Mouse (Mus musculus): ENCODE measurements around the gene Iqcn. TPM values are rescaled to one million over a fixed set of nuclear protein-coding genes. Genes with fewer than 3 reads are reported as not detected.
A peak's percentile ranks its signal among the peaks of the same experiment; 100 is the strongest.

Iqcn gene
- polyA plus RNA-seq, 1 experiment = not detected

DNA sequence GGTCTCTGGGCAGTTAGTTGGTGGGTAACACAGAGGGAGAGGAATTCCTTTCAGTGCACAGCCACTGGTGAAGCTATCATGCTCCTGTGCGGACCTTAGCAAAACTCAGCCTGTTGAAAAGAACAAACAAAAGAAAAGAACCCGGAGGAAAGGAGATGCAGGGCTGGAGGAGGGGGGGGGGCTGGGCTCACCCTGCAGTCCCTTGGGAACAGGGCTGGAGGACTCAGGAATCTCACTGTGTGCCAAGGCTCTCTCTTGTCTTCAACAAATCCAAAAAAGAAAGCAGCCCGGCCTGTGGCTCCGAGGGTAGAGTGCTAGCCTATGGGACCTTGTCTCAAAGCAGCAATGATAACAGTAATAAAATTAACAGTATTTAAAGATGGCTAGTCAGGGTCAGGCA, 39.6 kb upstream of the Iqcn start:
- no peak overlapping the region for H3K4me3 ChIP-seq (replicated peaks)
- no peaks in the 10 kb centered on the region for H3K9me3 ChIP-seq
- no peaks in the 10 kb centered on the region for H3K27me3 ChIP-seq (replicated peaks)
- H3K36me3 ChIP-seq (replicated peaks; ENCODE audit: low read length) = no peaks in the 10 kb centered on the region
- TF ChIP-seq GATA1 (IDR thresholded peaks at IDR 0.05; ENCODE audit: borderline replicate concordance, low read length) = no peak
- TF ChIP-seq FLI1 (IDR thresholded peaks at IDR 0.05; ENCODE audit: low read length) = no peak
- H3K4me1 ChIP-seq = peaks cover 37% of the 10 kb centered on the region

DNA sequence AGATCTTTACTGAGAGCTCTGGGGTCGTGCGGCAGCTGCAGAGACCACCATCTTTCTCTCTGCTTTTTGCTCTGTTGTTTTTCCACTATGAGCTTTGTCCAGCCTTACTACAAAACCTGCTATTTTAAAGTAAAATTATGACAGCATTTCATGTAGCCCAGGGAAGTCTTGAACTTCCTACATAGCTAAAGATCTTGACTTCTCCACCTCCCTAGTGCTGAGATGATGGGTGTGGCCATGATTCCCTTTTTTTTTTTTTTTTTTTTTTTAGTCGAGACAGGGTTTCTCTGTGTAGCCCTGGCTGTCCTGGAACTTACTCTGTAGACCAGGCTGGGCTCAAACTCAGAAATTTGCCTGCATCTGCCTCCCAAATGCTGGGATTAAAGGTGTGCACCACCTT, 38.6 kb upstream of the Iqcn start:
- TF ChIP-seq FLI1 (IDR thresholded peaks at IDR 0.05; ENCODE audit: low read length) = no peak
- TF ChIP-seq GATA1 (IDR thresholded peaks at IDR 0.05; ENCODE audit: borderline replicate concordance, low read length) = no peak
- H3K27me3 ChIP-seq (replicated peaks) = no peaks in the 10 kb centered on the region
- no peaks in the 10 kb centered on the region for H3K9me3 ChIP-seq
- H3K36me3 ChIP-seq (replicated peaks; ENCODE audit: low read length) = no peaks in the 10 kb centered on the region
- H3K4me1 ChIP-seq = peaks cover 32% of the 10 kb centered on the region
- H3K4me3 ChIP-seq (replicated peaks) = no peak overlapping the region

DNA sequence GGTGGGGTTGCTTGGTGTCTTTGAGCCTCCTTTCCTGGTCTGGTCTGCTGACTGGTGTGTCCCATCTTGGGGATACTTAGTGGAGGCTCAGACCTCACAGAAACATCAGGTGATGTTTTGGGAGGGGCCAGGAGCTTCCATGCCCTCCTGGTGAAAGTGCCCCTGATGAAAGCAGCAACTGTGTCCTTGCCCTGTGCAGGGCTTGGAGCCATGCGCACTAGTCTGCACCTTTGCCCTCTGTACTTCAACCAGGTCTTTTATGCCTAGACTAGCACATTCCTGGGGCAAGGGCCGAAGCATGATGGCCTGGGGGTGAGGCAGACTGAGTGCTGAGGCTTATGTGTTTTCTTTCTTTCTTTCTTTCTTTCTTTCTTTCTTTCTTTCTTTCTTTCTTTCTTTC, 37.7 kb upstream of the Iqcn start:
- Histone ChIP-seq H3K36me3 (replicated peaks; ENCODE audit: low read length) (no peaks in the 10 kb centered on the region), H3K4me1 (peaks cover 23% of the 10 kb centered on the region), H3K27me3 (replicated peaks) (no peaks in the 10 kb centered on the region), H3K4me3 (replicated peaks) (no peak overlapping the region), H3K9me3 (no peaks in the 10 kb centered on the region)
- no peak for TF ChIP-seq FLI1 (IDR thresholded peaks at IDR 0.05; ENCODE audit: low read length)
- no peak for TF ChIP-seq GATA1 (IDR thresholded peaks at IDR 0.05; ENCODE audit: borderline replicate concordance, low read length)

DNA sequence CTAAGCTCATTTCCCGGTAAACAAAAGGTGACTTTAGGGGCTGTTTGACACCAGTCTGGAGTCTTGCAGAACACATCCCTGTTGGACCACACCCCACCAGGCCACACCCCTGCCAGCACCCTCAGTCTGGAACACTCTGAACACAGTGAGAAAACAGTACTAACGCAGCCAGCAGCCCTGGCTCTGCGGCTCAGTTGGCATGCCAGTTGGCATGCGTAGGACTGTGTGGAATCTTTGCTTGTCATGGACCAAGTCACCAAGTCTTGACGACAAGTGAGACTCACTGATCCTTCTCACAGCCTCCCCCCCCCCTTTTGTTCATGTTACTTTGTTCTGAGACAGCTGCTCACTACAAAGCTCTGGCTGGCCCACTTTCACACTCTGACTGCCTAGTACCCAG, 36.2 kb upstream of the Iqcn start:
- Histone ChIP-seq H3K4me3 (replicated peaks) (no peak overlapping the region), H3K27me3 (replicated peaks) (no peaks in the 10 kb centered on the region), H3K4me1 (peaks cover 24% of the 10 kb centered on the region), H3K36me3 (replicated peaks; ENCODE audit: low read length) (no peaks in the 10 kb centered on the region), H3K9me3 (no peaks in the 10 kb centered on the region)
- TF ChIP-seq FLI1 (IDR thresholded peaks at IDR 0.05; ENCODE audit: low read length) = no peak
- TF ChIP-seq GATA1 (IDR thresholded peaks at IDR 0.05; ENCODE audit: borderline replicate concordance, low read length) = no peak

DNA sequence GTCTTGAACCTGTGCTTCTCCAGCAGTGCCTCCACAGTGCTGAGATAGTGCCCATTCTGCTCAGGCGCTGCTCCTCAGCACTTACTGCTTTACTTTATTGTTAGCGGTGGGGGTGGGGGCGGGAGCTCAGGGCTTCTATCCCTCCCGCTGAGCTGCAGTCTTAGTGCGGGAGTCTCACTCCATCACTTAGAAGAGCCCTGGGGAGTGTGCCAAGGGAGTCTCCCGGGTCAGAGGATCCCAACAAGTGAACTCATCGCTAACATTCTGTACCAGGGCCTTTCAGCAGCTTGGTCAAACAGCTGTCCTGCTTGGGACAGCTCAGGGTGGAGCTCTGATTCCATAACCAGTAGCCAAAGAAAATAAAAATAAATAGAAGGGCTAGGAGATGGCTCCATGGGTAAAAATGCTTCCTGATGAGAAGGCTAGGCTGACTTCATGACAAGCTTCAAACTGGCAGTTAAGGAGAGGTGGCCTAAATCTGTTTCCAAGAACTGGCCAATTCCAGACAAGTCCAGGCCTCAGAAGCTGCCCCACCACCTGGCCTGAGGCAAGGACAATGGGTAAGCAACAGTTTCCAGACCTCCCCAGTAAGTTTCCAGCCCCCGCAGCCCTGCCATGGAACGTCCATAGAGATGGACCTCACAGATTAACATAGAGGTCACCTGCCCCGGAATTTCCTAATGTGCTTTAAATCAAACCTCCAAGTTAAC, 31.5 kb upstream of the Iqcn start:
- TF ChIP-seq FLI1 (IDR thresholded peaks at IDR 0.05; ENCODE audit: low read length) = no peak
- no peak for TF ChIP-seq GATA1 (IDR thresholded peaks at IDR 0.05; ENCODE audit: borderline replicate concordance, low read length)
- no peaks in the 10 kb centered on the region for H3K27me3 ChIP-seq (replicated peaks)
- H3K4me3 ChIP-seq (replicated peaks) = no peak overlapping the region
- H3K9me3 ChIP-seq = no peaks in the 10 kb centered on the region
- H3K36me3 ChIP-seq (replicated peaks; ENCODE audit: low read length) = peaks cover 8% of the 10 kb centered on the region
- H3K4me1 ChIP-seq = peaks cover 55% of the 10 kb centered on the region

DNA sequence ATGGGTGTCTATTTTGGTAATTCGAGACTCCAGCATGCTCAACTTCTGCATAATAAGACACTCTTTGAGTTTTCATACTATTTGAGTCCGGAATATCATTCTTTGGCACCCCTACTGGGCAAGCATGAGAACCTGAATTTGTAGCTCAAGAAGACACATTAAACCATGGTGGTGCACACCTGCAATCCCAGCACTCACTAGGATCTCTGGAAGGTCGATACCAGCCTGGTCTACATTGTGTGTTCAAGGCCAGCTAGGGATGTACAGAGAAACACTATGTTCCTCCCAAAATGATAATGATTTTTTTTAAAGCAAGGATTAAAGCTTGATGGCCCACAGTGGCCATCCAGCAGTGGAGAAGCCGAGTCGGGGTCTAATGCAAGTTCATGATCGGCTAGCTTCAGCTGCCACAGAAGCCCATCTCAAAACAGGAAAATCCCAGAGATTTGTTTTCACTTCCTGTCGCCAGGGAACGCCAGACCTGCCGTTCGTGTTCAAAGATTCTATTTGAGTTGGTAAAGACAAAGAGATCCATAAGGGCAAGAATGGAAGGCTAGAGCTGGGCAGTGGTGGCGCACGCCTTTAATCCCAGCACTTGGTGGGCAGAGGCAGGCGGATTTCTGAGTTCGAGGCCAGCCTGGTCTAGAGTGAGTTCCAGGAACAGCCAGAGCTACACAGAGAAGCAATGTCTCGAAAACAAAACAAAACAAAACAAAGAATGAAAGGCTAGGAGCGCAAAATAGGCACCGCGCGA, 30.8 kb upstream of the Iqcn start:
- TF ChIP-seq FLI1 (IDR thresholded peaks at IDR 0.05; ENCODE audit: low read length) (no peak), GATA1 (IDR thresholded peaks at IDR 0.05; ENCODE audit: borderline replicate concordance, low read length) (no peak)
- H3K4me1 ChIP-seq = peaks cover 58% of the 10 kb centered on the region
- H3K36me3 ChIP-seq (replicated peaks; ENCODE audit: low read length) = peaks cover 14% of the 10 kb centered on the region
- H3K4me3 ChIP-seq (replicated peaks) = peak overlapping the region; percentile 95
- H3K9me3 ChIP-seq = no peaks in the 10 kb centered on the region
- H3K27me3 ChIP-seq (replicated peaks) = no peaks in the 10 kb centered on the region

DNA sequence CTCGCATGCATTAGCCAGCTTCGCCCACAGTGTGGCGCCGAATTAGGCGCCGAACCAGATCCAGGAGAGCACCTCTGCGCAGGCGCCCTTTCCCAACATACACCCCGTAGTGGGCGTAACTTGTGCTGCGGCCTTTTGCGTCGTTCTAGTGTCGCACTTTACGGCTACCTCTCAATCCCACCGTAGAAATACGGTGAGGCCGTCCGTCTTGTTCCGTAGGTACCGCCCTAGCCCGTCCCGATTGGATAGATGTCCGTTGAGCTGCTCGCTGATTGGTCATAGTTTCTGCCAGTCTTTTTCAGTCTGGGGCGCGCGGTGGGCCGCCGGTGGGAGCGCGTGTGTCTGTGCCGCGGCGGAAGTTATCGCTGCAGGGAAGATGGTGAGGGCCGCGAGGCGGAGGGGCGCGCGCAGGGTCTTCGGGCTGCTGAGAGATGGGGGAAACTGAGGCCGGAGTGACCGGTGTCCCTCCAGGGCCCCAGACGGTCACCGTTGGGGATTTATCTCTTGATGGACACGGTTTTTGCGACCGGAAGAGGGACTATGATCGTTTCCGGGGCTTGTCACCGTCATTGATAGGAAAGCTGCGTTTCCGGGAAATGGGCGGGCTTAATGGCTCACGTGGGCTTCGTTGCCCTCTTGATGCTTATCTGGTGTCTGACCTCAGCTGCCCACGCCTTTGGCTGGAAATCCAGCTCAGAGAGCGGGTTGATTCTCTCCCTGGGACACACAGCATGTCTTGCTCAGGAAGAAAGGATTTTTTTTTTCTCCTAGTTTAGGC, 30.0 kb upstream of the Iqcn start, which contains the start of gene Lsm4:
Gene Lsm4, plus strand, starts transcription at position 170 of the 778 bp plus-strand sequence.
- TF ChIP-seq GATA1 (IDR thresholded peaks at IDR 0.05; ENCODE audit: borderline replicate concordance, low read length) (peak; percentile 64; the same call in 1 of the 3 replicates), FLI1 (IDR thresholded peaks at IDR 0.05; ENCODE audit: low read length) (peak; percentile 90)
- H3K27me3 ChIP-seq (replicated peaks) = no peaks in the 10 kb centered on the region
- H3K4me3 ChIP-seq (replicated peaks) = peak within 1 kb of the TSS; percentile 95
- H3K9me3 ChIP-seq = peaks cover 4% of the 10 kb centered on the region; the same call in 1 of the 2 replicates
- H3K36me3 ChIP-seq (replicated peaks; ENCODE audit: low read length) = peaks cover 22% of the 10 kb centered on the region
- H3K4me1 ChIP-seq = peaks cover 66% of the 10 kb centered on the region

DNA sequence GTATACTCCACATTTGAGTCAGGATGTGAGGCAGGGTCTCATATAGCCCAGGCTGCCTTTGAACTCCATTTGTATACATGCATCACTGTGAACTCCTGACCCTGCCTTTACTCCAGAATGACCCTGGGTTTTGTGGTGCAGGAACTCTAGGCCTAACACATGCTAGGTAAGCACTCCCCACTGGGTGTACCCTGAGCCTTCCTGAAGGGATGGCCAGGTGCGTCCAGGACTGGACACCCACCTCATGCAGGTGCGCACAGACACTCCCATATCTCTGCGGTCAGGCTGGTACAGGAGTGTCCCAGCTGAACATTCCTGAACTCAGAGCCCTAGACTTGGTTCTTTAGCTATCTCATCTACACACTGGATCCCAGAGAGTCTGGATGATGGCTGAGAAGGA, 29.1 kb upstream of the Iqcn start:
- Histone ChIP-seq H3K27me3 (replicated peaks) (no peaks in the 10 kb centered on the region), H3K4me1 (peaks cover 74% of the 10 kb centered on the region), H3K36me3 (replicated peaks; ENCODE audit: low read length) (peaks cover 30% of the 10 kb centered on the region), H3K4me3 (replicated peaks) (peak overlapping the region; percentile 95), H3K9me3 (peaks cover 6% of the 10 kb centered on the region; the same call in 1 of the 2 replicates)
- TF ChIP-seq FLI1 (IDR thresholded peaks at IDR 0.05; ENCODE audit: low read length) (no peak), GATA1 (IDR thresholded peaks at IDR 0.05; ENCODE audit: borderline replicate concordance, low read length) (no peak)

DNA sequence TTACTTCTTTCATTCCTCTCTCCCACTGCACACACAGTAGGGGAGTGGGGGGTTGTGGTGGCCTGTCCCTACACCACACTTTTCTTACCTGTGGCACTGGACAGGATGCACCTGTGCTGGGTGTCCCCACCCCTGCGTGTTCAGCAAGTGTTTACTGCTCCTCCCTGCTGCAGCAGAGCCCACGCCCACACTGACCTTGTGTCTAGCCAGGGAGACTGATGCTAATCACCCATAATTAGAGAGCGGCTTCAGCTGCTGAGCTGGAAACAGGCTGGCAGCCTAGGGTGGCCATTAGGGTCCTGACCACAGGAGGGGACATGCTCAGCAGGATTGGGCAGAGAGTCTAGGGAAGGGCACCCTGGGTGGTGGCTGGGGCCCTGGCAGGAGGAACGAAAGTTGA, 28.5 kb upstream of the Iqcn start:
- H3K4me1 ChIP-seq = peaks cover 80% of the 10 kb centered on the region
- TF ChIP-seq FLI1 (IDR thresholded peaks at IDR 0.05; ENCODE audit: low read length) (no peak), GATA1 (IDR thresholded peaks at IDR 0.05; ENCODE audit: borderline replicate concordance, low read length) (no peak)
- H3K4me3 ChIP-seq (replicated peaks) = peak overlapping the region; percentile 95

More for the DNA sequence above, 28.5 kb upstream of the Iqcn start:
- Histone ChIP-seq H3K36me3 (replicated peaks; ENCODE audit: low read length) (peaks cover 37% of the 10 kb centered on the region), H3K9me3 (peaks cover 6% of the 10 kb centered on the region; the same call in 1 of the 2 replicates), H3K27me3 (replicated peaks) (no peaks in the 10 kb centered on the region)
